Mouse (Mus musculus) macrophage (primary cell): ENCODE measurements at regions not wholly inside any gene's neighbourhood (a gene's known extent, or its start where the extent isn't known, plus 50 kb on each side); places are given as distances from the start of the nearest gene placed in this dataset.
A peak's percentile ranks its signal among the peaks of the same experiment; 100 is the strongest.

Source experiments
- H3K27ac ChIP-seq: fragments of 350-480 bp; formaldehyde crosslinking; 2 replicates; pipeline ENCODE4 v1.9.0; 2021
- H3K36me3 ChIP-seq: fragments of 350-480 bp; formaldehyde crosslinking; 2 replicates; pipeline ENCODE4 v1.9.0; 2021; ENCODE audit errors: inconsistent target
- H3K4me3 ChIP-seq: fragments of 350-480 bp; formaldehyde crosslinking; 2 replicates; pipeline ENCODE4 v1.9.0; 2021; ENCODE audit errors: inconsistent target
- H3K79me2 ChIP-seq: fragments of 350-480 bp; formaldehyde crosslinking; 2 replicates; pipeline ENCODE4 v1.9.0; 2021; ENCODE audit errors: inconsistent target
- WGBS: methylation state at CpG from one replicate; pipeline ENCODE4 v1.1.7; 2026; ENCODE audit warnings: inconsistent platforms; ENCODE audit not compliant: missing documents; 5-methylcytosine and 5-hydroxymethylcytosine counted together

DNA sequence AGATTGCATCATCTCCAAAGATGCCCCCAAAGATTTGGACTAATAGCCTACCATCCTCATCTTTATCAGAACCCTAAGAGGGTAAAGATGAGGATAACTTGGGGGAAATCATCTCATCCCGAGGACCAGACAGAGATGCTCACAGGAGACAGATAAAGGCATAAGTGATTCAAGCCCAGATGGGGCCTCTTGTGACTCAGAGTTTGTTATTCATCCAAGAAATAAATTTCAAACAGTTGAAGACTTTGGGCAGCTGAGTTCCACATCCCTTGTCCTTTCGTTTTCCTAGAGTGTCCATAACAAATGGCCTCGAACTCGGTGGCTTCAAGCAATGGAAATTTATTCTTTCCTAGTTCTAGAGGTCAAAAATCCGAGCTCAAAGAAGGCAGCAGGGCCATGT is 485.1 kb upstream of the Gm10131 start:
- Histone ChIP-seq H3K79me2 (no peaks in the 10 kb centered on the region), H3K4me3 (no peak overlapping the region), H3K27ac (no peak overlapping the region), H3K36me3 (no peaks in the 10 kb centered on the region)
- 90% methylated on average over 5 of the region's 5 CpGs for WGBS

DNA sequence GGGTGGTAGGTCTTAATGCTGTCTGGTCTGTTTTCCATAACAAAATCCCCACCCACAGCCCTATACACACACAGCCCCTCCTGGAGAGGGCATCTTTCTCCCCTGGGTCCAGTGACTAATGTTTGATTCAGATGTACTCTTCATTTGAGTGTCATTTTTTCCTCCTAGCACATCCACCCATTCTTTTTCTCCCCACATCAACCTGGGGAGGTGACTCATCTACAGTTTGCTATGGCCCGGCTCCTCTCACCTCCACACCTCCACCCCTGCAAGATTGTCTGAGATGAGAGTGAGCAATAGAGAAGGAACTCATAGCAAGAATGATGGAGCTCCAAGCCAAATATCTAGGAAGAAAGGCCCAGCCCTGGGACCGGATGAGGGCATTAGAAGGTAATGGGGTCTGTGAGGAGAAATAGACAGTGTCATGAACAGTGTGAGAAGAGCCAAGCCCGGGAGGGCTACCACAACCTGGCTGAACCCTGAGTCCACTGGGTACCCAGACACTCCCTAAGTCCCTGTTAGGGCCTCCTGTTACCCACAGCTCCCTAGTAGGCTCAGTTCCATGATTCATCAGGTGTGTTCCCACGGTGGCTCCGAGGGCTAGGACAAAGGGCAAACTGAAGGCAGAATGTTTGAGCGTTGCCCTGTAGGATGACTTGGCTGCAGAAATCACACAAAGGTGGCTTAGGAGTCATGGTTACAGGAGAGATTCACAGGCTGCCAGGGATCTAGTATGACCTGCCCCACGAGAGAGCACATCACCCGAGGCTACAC is 479.6 kb upstream of the Gm10131 start:
- Histone ChIP-seq H3K4me3 (no peak overlapping the region), H3K79me2 (no peaks in the 10 kb centered on the region), H3K27ac (no peak overlapping the region), H3K36me3 (no peaks in the 10 kb centered on the region)
- 95% methylated on average over 8 of the region's 8 CpGs for WGBS

DNA sequence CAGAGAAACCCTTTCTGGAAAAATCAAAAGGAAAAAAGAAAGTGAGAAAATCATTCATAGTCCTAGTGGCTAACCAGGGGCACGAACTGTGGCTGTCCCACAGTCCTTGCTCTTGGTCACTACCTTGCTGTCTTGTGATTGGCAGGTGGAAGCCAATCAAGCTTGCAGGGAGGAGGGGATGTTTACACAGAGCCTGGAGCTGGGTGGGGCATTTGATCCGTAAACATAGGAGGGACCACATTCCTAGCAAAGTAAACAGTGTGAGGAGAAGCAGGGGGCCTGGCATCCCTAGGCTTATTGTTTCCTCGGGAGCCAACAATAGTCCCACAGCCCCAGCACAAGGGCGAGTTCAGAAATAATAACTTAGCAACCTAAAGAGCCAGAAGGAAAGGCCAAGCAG is 466.5 kb upstream of the Gm10131 start:
- 90% methylated on average over 4 of the region's 4 CpGs for WGBS
- H3K79me2 ChIP-seq, result no peaks in the 10 kb centered on the region
- H3K27ac ChIP-seq, result no peak overlapping the region
- no peaks in the 10 kb centered on the region for H3K36me3 ChIP-seq
- H3K4me3 ChIP-seq, result no peak overlapping the region

DNA sequence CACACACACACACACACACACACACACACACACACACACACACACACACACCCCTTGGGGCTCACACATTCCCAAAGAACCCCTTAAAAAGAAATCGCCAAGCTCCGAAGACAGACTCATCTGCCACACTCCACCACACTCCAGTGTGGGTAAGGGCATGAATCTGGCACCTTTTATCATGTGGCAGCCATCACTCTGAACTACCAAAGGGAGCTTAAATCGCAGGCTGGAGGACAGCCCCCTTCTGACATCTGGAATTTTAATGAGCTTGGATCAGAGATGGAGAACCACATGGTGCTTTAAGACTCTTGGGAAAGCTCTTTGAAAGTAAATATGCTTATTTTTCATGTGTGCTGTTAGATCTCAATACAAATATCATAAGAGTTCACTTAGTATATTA is 462.5 kb upstream of the Gm10131 start:
- H3K27ac ChIP-seq, result no peak overlapping the region
- no peak overlapping the region for H3K4me3 ChIP-seq
- no peaks in the 10 kb centered on the region for H3K79me2 ChIP-seq
- WGBS, result 71% methylated on average over 1 of the region's 3 CpGs
- no peaks in the 10 kb centered on the region for H3K36me3 ChIP-seq

DNA sequence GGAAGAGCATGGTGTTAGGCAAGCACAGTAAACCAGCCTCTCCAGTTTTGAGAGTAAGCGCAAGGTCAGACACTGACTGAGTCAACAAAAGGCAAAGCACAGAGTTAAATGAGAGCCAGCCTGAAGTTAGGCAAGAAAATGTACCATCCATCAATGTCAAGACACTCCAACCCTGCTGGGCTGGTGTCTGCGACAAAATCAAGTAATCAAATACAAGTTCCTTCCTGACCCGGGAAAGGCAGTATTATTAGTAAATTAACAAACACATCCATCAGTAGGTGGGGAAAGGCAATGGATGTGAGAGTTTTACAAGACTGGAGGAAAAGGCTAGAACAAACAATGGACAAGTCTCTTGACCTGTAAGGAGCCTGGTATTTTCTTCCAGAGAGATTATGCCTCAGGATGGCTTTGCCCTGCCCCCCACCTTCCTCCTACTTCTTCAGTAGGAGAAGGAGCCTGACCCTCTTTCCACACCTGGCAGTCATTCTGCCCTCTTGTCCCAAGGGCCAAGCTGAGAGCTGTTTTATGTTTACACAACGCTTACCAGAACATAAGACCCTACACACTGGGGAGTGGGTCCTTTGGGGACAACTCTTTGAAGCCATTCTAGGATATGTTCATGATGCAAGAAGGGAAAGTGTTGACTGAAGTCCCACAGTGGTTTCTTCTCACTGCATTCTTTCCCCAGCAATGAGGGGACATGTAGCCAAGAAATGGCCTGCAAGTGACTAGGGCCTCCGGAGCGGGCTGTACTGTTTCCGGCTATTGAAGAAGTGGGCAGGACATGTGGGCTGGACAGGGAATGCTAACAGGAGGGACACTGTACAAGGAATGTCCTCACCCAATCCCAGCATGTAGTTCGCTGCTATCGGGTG is 461.7 kb upstream of the Gm10131 start:
- no peak overlapping the region for H3K27ac ChIP-seq
- H3K79me2 ChIP-seq, result no peaks in the 10 kb centered on the region
- WGBS, result 86% methylated on average over 9 of the region's 9 CpGs
- H3K4me3 ChIP-seq, result no peak overlapping the region
- H3K36me3 ChIP-seq, result no peaks in the 10 kb centered on the region

DNA sequence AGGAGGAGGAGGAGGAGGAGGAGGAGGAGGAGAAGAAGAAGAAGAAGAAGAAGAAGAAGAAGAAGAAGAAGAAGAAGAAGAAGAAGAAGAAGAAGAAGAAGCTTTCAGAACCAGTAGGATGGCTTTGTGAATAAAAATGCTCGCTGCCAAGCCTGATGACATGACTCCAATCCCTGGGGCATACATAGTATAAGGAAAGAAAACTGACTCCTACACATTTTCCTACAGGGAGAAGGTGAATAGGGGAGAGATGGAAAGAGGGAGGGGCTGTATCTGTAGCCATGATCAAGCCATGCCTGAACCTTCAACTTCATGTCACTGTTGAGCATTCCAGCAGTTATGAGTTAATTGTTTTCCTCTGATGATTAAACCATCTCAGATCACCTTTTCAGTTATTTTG is 460.2 kb upstream of the Gm10131 start:
- Histone ChIP-seq H3K27ac (no peak overlapping the region), H3K36me3 (no peaks in the 10 kb centered on the region), H3K4me3 (no peak overlapping the region), H3K79me2 (no peaks in the 10 kb centered on the region)
- 100% methylated on average over 1 of the region's 1 CpGs for WGBS

DNA sequence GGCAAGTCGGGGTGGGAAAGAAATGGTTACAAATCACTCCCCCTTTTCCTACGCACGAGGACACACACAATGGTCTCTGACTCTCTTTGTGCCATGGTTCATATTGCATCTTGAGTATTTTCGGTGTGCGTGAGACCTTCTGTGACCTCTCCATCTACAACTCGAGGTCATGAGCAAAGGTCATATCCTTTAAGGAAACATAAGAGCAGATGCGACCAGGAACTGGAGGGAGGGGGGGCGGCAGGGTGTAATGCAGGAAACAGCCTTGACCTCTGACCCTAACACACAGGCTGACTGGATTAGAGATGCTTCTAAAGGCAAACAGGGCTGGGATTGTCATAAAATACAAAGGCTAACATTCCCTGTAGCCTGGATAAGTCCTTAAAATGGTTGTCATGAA is 450.7 kb upstream of the Gm10131 start:
- 80% methylated on average over 8 of the region's 8 CpGs for WGBS
- Histone ChIP-seq H3K4me3 (no peak overlapping the region), H3K36me3 (no peaks in the 10 kb centered on the region), H3K79me2 (no peaks in the 10 kb centered on the region), H3K27ac (no peak overlapping the region)

DNA sequence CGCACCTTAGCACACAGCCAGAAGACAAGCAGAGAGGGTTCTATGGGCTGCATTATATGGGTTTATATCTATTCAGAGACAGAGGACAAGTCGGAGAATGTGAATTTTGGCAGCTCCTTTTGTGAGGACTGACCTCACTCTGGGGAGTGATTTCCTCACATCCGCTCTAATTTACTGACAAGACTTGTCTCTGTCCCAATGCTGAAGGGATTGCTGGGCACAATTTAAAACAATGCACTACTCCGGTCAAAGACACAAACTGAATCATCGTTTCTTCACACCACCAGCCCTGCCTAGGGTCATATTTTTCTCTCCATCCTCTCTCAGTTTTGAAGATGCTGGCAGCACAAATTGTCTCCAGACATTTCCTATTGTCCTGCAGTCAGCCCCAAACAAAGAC is 438.2 kb upstream of the Gm10131 start:
- H3K27ac ChIP-seq, result no peak overlapping the region
- no peaks in the 10 kb centered on the region for H3K36me3 ChIP-seq
- H3K4me3 ChIP-seq, result no peak overlapping the region
- 88% methylated on average over 5 of the region's 5 CpGs for WGBS
- H3K79me2 ChIP-seq, result no peaks in the 10 kb centered on the region

DNA sequence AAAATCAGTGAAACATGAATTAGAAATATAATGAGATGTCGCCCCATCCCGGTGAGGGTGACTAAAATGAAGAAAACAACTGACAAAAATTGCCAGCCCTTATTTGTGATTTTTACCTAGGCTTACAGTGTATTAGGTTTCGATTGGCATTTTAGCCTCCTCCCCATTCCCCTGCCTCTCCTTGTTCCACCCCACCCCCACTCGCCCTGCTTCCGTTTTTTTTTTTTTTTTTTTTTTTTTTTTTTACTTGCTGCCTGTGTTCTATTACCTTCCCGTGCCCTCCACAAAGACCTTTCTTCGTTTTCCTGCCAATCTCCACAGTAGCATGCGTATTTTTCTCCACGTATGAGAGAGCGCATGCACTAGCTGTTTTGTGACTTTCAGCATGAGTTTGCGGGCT is 435.3 kb upstream of the Gm10131 start:
- 0 out of 2 replicates have a peak overlapping the region, but pooled peaks have one; percentile 15 for H3K27ac ChIP-seq
- no peaks in the 10 kb centered on the region for H3K36me3 ChIP-seq
- WGBS, result 14% methylated on average over 10 of the region's 11 CpGs
- no peak overlapping the region for H3K4me3 ChIP-seq
- H3K79me2 ChIP-seq, result no peaks in the 10 kb centered on the region

DNA sequence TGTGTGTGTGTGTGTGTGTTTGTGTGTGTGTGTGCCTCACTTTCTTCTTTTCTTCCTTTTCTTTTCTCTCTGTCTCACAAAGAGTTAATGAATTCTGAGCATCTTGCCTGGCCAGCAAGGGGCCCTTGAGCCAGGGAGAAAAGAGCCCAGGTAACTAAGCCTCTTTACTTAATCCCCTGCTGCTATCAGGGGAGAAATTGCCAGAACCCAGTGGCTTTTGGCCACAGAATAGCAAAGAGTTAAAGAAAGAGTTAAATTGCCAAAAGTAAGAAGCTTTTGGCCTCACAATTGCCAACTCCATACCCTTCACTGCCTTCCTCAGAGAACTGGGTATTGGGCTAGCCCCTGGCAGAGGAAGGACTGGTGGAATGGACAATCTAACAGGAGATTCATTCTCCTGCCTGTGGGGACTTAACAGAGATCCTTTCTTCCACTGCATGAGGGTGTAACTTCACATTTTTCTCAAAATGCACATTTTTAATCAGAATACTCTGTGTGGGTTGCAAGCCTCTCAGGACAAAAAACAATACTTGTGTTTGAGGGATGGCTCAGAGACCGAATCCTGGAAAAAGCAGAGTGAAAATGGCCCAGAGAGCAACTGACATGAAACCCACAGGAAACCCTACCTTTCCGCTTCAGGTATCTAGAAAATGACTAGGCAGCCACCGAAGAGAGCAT is 431.0 kb upstream of the Gm10131 start:
- Histone ChIP-seq H3K36me3 (no peaks in the 10 kb centered on the region), H3K79me2 (no peaks in the 10 kb centered on the region), H3K27ac (no peak overlapping the region), H3K4me3 (no peak overlapping the region)
- 84% methylated on average over 3 of the region's 3 CpGs for WGBS

DNA sequence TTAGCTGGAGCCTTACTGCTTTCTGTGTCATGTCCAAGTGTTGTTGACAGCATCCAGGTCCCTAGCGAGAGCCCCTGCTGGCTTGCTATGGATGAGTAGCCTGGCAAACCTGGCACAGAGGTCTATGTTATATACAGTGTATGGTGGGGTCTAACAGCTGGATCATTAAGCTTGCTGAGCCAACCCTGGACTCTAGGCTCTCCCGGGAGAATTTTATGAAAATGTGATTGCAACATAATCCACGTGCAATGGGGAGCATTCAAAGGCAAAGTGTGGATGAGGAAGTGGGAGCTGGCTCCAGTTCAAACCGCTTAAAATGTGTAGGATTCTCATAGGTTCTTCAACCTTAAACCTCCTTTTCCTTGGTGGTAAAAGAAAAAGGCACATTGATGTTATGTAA is 427.7 kb upstream of the Gm10131 start:
- Histone ChIP-seq H3K27ac (no peak overlapping the region), H3K36me3 (no peaks in the 10 kb centered on the region), H3K79me2 (no peaks in the 10 kb centered on the region), H3K4me3 (no peak overlapping the region)
- 20% methylated on average over 4 of the region's 4 CpGs for WGBS

DNA sequence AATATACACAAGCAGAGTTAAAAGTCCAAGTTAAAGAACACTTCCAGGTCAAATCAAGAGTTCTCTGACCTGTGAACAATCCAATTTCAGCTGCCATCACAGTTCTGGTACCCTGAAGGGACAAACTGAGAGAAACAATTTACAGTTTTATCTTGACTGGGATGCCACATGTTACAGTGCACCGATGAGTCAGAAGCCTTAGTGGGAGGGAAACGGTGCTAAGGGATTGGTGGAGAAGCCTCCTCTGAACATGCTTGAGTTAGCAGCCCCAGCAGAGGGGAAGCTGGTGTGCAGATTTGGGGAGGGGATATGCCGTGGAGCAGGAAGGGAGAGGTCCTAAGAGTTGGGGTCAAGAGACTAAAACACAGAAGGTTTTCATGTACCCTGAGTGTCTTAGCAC is 423.9 kb upstream of the Gm10131 start:
- Histone ChIP-seq H3K36me3 (no peaks in the 10 kb centered on the region), H3K79me2 (no peaks in the 10 kb centered on the region), H3K27ac (no peak overlapping the region), H3K4me3 (no peak overlapping the region)
- WGBS, result 59% methylated on average over 3 of the region's 3 CpGs

DNA sequence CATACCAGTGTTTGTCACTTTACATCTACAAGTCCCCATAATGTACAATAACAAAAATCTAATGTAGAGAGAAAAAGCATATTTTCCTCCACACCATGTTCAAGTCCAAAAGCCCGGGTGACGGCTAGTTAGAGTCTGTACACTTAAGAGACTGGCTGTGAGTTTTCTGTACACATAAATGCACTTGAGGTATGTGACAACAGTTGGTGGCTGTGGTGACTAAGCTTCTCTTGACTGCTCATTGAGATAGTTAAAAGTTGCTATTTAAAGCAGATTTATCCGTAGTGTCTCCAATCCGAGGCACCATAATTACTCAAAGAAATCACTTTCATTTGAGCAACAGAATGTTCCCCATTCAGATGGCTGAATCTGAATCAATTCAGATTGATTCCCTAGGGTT is 421.9 kb upstream of the Gm10131 start:
- Histone ChIP-seq H3K4me3 (no peak overlapping the region), H3K36me3 (no peaks in the 10 kb centered on the region), H3K27ac (no peak overlapping the region), H3K79me2 (no peaks in the 10 kb centered on the region)
- 96% methylated on average over 4 of the region's 4 CpGs for WGBS

DNA sequence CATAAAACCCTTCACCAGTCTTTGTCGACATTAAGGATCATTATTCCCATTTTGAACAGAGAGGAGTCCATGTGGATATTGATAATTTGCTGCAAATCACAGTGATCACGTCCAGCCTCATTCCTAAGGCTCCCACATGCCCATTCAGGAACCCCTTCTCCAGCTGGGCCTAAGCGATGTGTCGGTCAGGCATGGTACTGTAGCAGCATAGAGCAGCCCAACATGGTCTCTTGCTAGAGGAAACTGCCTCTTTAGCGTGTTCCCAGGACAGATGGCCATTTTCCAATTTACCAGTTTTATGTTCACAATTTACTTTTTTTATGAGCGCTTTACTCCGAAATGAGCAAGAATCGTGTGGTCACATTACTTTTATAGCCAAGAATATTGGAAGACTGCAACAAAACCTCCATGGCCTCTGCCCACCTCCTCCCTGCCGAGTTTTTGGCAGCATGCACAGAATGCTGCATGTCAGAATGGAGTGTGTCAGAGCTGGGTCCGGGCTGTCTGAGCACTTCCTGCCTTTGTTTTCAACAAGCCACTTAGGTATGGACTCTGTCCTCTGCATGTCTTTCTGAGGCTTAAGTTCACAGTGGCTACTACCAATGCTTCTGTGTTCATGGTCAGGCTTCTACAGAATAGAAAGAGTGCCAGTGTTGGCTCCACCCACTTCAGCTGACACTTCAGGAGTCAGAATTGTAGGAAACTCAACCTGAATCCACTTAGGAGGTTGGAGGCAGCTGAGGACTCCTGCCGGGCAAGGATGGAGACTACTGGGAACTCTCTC is 419.6 kb upstream of the Gm10131 start:
- Histone ChIP-seq H3K27ac (no peak overlapping the region), H3K79me2 (no peaks in the 10 kb centered on the region), H3K4me3 (no peak overlapping the region), H3K36me3 (no peaks in the 10 kb centered on the region)
- WGBS, result 91% methylated on average over 11 of the region's 11 CpGs
